Mouse (Mus musculus) liver, embryonic 16.5 days (tissue): ENCODE data around the gene Hsp90aa1. TPM values are rescaled to one million over a fixed set of nuclear protein-coding genes. Genes with fewer than 3 reads are reported as not detected.
"Not testable (repeated sequence)": the region's sequence is repeated elsewhere in the genome, so short reads cannot be mapped to it uniquely, and the experiment has no call there.

Experiments
- ATAC-seq: fragments of 200-750 bp; cut with Nextera tagmentation; 2 replicates; pipeline ENCODE4 v1.8.0; 2017; ENCODE audit warnings: low read depth, mild to moderate bottlenecking, moderate number of reproducible peaks, moderate library complexity
- H3K27ac ChIP-seq: fragments of 300-500 bp; sonication (generic); 2 replicates; pipeline ENCODE4 v1.5.1; 2014; ENCODE audit warnings: mild to moderate bottlenecking, low read length
- H3K27me3 ChIP-seq: fragments of 300-500 bp; sonication (generic); 2 replicates; pipeline ENCODE4 v1.6.1; 2014; ENCODE audit warnings: low read depth, low read length, mixed read lengths; ENCODE audit not compliant: control insufficient read depth, insufficient read depth
- H3K36me3 ChIP-seq: fragments of 300-500 bp; sonication (generic); 2 replicates; pipeline ENCODE4 v1.6.1; 2014; ENCODE audit warnings: mild to moderate bottlenecking; ENCODE audit not compliant: control insufficient read depth, insufficient read depth
- H3K4me1 ChIP-seq: fragments of 300-500 bp; sonication (generic); 2 replicates; pipeline ENCODE4 v1.6.1; 2014; ENCODE audit warnings: low read depth, low read length, mixed read lengths; ENCODE audit not compliant: control insufficient read depth
- H3K4me2 ChIP-seq: fragments of 300-500 bp; sonication (generic); 2 replicates; pipeline ENCODE4 v1.6.1; 2014; ENCODE audit warnings: low read depth, low read length, mixed read lengths
- H3K4me3 ChIP-seq: fragments of 300-500 bp; sonication (generic); 2 replicates; pipeline ENCODE4 v1.5.1; 2014; ENCODE audit warnings: low read depth, mild to moderate bottlenecking, low read length
- H3K9ac ChIP-seq: fragments of 300-500 bp; sonication (generic); 2 replicates; pipeline ENCODE4 v1.6.1; 2014; ENCODE audit warnings: low read depth, low read length
- H3K9me3 ChIP-seq: fragments of 300-500 bp; sonication (generic); replicated peaks from 2 replicates; pipeline ENCODE4 v1.6.1; 2016; ENCODE audit warnings: low read length; ENCODE audit not compliant: control insufficient read depth
- WGBS: fragments of 180-500 bp; shearing (Covaris S2); extraction: QIAGEN DNeasy Blood & Tissue Kit; methylation state at CpG from one replicate; pipeline ENCODE4 v1.1.7; 2014; ENCODE audit not compliant: insufficient replicate concordance; 5-methylcytosine and 5-hydroxymethylcytosine counted together
- polyA plus RNA-seq: library from polyadenylated mRNA; unstranded; fragments of >200 nt; fragmentation: Nextera tagmentation; extraction: Ambion mirVana; gene quantifications from 2 replicates; pipeline ENCODE4 v1.2.1, GENCODE M21; 2015

Hsp90aa1 gene
- polyA plus RNA-seq, 1 experiment from 2014 or later: 431 TPM

GRCm38 (mm10) chr12:110696173-110696974 is 6.2 kb downstream of the Hsp90aa1 start:
- Histone ChIP-seq H3K27ac (peak overlapping the region; percentile 98), H3K4me1 (peaks cover 46% of the 10 kb centered on the region), H3K36me3 (peaks cover 24% of the 10 kb centered on the region), H3K9me3 (no peaks in the 10 kb centered on the region), H3K4me3 (peak overlapping the region; percentile 100), H3K27me3 (no peaks in the 10 kb centered on the region), H3K4me2 (peak overlapping the region; percentile 95), H3K9ac (peak overlapping the region; percentile 100)
- ATAC-seq: peak; percentile 86
- under 1% methylated on average over 89 of the region's 89 CpGs for WGBS

- Histone ChIP-seq H3K27ac (peak overlapping the region; percentile 98), H3K36me3 (peaks cover 25% of the 10 kb centered on the region), H3K9me3 (no peaks in the 10 kb centered on the region), H3K27me3 (no peaks in the 10 kb centered on the region), H3K4me2 (peak overlapping the region; percentile 76), H3K9ac (peak overlapping the region; percentile 100), H3K4me1 (peaks cover 41% of the 10 kb centered on the region), H3K4me3 (peak overlapping the region; percentile 100)
- peak; percentile 40 for ATAC-seq
- whole genome bisulfite sequencing: under 1% methylated on average over 55 of the region's 55 CpGs
Measured at GRCm38 (mm10) chr12:110695676-110696171, 6.8 kb downstream of the Hsp90aa1 start.

- peaks cover 42% of the 10 kb centered on the region for H3K36me3 ChIP-seq
- H3K27me3 ChIP-seq, H3K4me2 ChIP-seq, H3K4me3 ChIP-seq, H3K9ac ChIP-seq, ATAC-seq, H3K27ac ChIP-seq, H3K9me3 ChIP-seq: not testable (repeated sequence)
- 79% methylated on average over 5 of the region's 5 CpGs for WGBS
- peaks cover 21% of the 10 kb centered on the region for H3K4me1 ChIP-seq
Measured at GRCm38 (mm10) chr12:110693378-110693777, 9.2 kb downstream of the Hsp90aa1 start.

- WGBS: 80% methylated on average over 6 of the region's 6 CpGs
Measured at GRCm38 (mm10) chr12:110689919-110690643, 12.4 kb downstream of the Hsp90aa1 start.

DNA sequence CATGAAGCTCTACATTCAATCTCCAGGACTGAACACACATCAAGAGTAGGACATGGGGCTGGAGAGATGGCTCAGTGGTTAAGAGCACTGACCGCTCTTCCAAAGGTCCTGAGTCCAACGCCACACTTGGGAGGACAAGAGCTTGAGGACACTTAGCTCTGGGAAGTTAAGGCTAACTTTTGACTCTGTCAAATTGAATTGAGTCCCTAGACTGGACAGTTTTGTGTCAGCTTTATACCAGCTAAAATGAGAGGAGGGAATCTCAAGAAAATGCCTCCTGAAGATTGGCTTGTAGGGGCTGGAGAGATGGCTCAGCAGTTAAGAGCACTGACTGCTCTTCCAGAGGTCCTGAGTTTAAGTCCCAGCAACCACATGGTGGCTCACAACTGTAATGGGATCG is 13.6 kb downstream of the Hsp90aa1 start:
- ATAC-seq, H3K9me3 ChIP-seq, H3K4me3 ChIP-seq, H3K9ac ChIP-seq, H3K27ac ChIP-seq, H3K4me2 ChIP-seq, H3K4me1 ChIP-seq, H3K27me3 ChIP-seq: not testable (repeated sequence)
- 77% methylated on average over 3 of the region's 3 CpGs for WGBS
- H3K36me3 ChIP-seq: peaks cover 36% of the 10 kb centered on the region

More at GRCm38 (mm10) chr12:110689919-110690643, 12.4 kb downstream of the Hsp90aa1 start:
- no peak overlapping the region for H3K27ac ChIP-seq
- no peaks in the 10 kb centered on the region for H3K27me3 ChIP-seq
- H3K4me2 ChIP-seq: no peak overlapping the region
- H3K4me3 ChIP-seq: no peak overlapping the region
- H3K9ac ChIP-seq: no peak overlapping the region
- no peaks in the 10 kb centered on the region for H3K9me3 ChIP-seq
- ATAC-seq: no peak
- H3K4me1 ChIP-seq: peaks cover 4% of the 10 kb centered on the region
- peaks cover 42% of the 10 kb centered on the region for H3K36me3 ChIP-seq

DNA sequence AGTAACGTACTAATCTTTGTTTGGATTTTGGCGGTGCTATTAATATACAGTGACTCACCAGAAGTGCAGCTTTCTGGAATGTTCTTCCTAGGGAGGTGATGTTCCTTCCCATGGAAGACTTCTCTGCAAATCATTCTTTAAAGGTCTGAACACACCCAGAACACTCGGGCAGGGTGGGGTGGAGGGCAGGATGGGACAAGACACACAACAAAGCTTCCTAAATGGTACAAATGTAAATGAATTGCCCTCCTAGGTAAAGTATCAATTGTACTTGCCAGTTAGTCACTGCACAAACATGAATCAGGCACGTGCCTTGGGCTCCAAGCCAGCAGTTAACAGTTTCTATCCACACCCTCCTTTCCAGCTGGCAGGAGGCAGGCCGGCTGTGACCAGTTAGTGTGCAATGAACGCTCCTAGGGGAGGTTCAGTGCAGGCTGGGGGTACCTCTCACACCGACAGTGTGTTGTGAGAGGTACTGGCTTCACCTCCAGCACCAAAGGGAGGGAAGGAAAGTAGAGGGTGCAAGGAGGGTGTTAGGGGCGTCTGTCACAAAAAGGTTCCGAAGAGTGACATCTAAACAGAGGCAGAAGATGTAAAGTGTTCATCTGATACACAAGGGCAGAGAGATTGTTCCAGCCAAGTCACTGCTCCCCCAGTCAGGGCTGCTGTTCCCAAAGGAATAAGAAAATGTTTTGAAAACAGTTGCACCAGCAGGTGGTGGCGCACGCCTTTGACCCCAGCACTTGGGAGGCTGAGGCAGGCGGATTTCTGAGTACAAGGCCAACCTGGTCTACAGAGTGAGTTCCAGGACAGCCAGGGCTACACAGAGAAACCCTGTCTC is 14.4 kb downstream of the Hsp90aa1 start:
- no peak for ATAC-seq
- Histone ChIP-seq H3K4me2 (no peak overlapping the region), H3K4me1 (no peaks in the 10 kb centered on the region), H3K9ac (no peak overlapping the region), H3K9me3 (no peaks in the 10 kb centered on the region), H3K27ac (no peak overlapping the region), H3K4me3 (no peak overlapping the region), H3K36me3 (peaks cover 31% of the 10 kb centered on the region), H3K27me3 (no peaks in the 10 kb centered on the region)
- WGBS: 69% methylated on average over 12 of the region's 12 CpGs

DNA sequence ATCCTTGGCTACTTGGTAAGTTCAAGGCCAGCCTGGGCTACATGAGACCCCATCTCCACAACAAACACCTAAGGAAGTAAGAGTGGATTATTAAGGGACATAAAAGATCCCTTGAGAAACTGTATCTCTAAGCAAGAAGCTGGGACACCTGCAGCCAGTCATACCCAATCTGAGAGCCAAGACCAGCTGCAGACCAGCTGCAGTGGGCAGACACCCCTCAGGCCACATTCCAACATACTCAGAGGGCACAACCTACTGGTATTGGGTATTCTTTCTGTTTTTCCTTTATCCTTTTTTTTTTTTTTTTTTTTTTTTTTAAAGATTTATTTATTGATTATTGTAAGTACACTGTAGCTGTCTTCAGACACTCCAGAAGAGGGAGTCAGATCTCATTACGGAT is 18.9 kb downstream of the Hsp90aa1 start:
- Histone ChIP-seq H3K4me1 (no peaks in the 10 kb centered on the region), H3K27me3 (no peaks in the 10 kb centered on the region), H3K27ac (no peak overlapping the region), H3K9ac (no peak overlapping the region), H3K36me3 (no peaks in the 10 kb centered on the region; the same call in 1 of the 2 replicates), H3K9me3 (no peaks in the 10 kb centered on the region), H3K4me3 (no peak overlapping the region), H3K4me2 (no peak overlapping the region)
- no peak for ATAC-seq
- no CpG with 5 or more reads among the region's 1 CpGs for WGBS

GRCm38 (mm10) chr12:110682561-110683299 is 19.8 kb downstream of the Hsp90aa1 start, which contains the start of gene 1700001K19Rik:
Gene 1700001K19Rik, minus strand, starts transcription at chr12:110682619.
- H3K4me2 ChIP-seq: no peak within 1 kb of the TSS
- 44% methylated on average over 9 of the region's 9 CpGs for WGBS
- H3K9me3 ChIP-seq: no peaks in the 10 kb centered on the region
- no peak within 1 kb of the TSS for H3K4me3 ChIP-seq
- H3K27ac ChIP-seq: no peak within 1 kb of the TSS
- H3K4me1 ChIP-seq: no peaks in the 10 kb centered on the region
- no peaks in the 10 kb centered on the region for H3K27me3 ChIP-seq
- H3K9ac ChIP-seq: no peak within 1 kb of the TSS
- ATAC-seq: no peak
- no peaks in the 10 kb centered on the region; the same call in 1 of the 2 replicates for H3K36me3 ChIP-seq
